Mouse (Mus musculus): ENCODE measurements around the gene Ascc1. TPM values are rescaled to one million over a fixed set of nuclear protein-coding genes. Genes with fewer than 3 reads are reported as not detected.
A peak's percentile ranks its signal among the peaks of the same experiment; 100 is the strongest.

The Ascc1 gene
- polyA plus RNA-seq, 1 experiment from 2014 or later, result 44.1 TPM

- H3K9ac ChIP-seq (ENCODE audit: low read length), result no peak overlapping the region
- peaks cover 6% of the 10 kb centered on the region; the same call in 1 of the 2 replicates for H3K4me1 ChIP-seq (ENCODE audit: control insufficient read depth, insufficient read depth, low read length)
- H3K4me3 ChIP-seq (ENCODE audit: low read length), result no peak overlapping the region
- H3K27ac ChIP-seq (ENCODE audit: low read length), result no peak overlapping the region
- no peak for ATAC-seq (replicated peaks; ENCODE audit: extremely low read depth, insufficient read depth, low FRiP score)
- 68% methylated on average over 3 of the region's 3 CpGs for whole genome bisulfite sequencing
- no peak overlapping the region for H3K4me2 ChIP-seq (ENCODE audit: low read depth, low read length)
- no peaks in the 10 kb centered on the region for H3K27me3 ChIP-seq (ENCODE audit: control insufficient read depth, insufficient read depth, low read length)
- H3K36me3 ChIP-seq (ENCODE audit: control insufficient read depth, insufficient read depth), result no peaks in the 10 kb centered on the region
- no peaks in the 10 kb centered on the region for H3K9me3 ChIP-seq (replicated peaks; ENCODE audit: control insufficient read depth, low read length)
Observed at GRCm38 (mm10) chr10:60066524-60066923, 63.9 kb downstream of the Ascc1 start.

GRCm38 (mm10) chr10:60075159-60075558, 72.6 kb downstream of the Ascc1 start:
- Histone ChIP-seq H3K36me3 (ENCODE audit: control insufficient read depth, insufficient read depth) (no peaks in the 10 kb centered on the region), H3K27me3 (ENCODE audit: control insufficient read depth, insufficient read depth, low read length) (no peaks in the 10 kb centered on the region), H3K27ac (ENCODE audit: low read length) (no peak overlapping the region), H3K9me3 (replicated peaks; ENCODE audit: control insufficient read depth, low read length) (no peaks in the 10 kb centered on the region), H3K9ac (ENCODE audit: low read length) (no peak overlapping the region), H3K4me1 (ENCODE audit: control insufficient read depth, insufficient read depth, low read length) (peaks cover 26% of the 10 kb centered on the region), H3K4me2 (ENCODE audit: low read depth, low read length) (no peak overlapping the region), H3K4me3 (ENCODE audit: low read length) (no peak overlapping the region)
- no peak for ATAC-seq (replicated peaks; ENCODE audit: extremely low read depth, insufficient read depth, low FRiP score)
- 91% methylated on average over 1 of the region's 1 CpGs for WGBS

- no peaks in the 10 kb centered on the region for H3K27me3 ChIP-seq (ENCODE audit: control insufficient read depth, insufficient read depth, low read length)
- no peak for ATAC-seq (replicated peaks; ENCODE audit: extremely low read depth, insufficient read depth, low FRiP score)
- no peaks in the 10 kb centered on the region for H3K36me3 ChIP-seq (ENCODE audit: control insufficient read depth, insufficient read depth)
- H3K4me2 ChIP-seq (ENCODE audit: low read depth, low read length), result no peak overlapping the region
- peaks cover 46% of the 10 kb centered on the region for H3K4me1 ChIP-seq (ENCODE audit: control insufficient read depth, insufficient read depth, low read length)
- WGBS, result 96% methylated on average over 7 of the region's 7 CpGs
- no peaks in the 10 kb centered on the region for H3K9me3 ChIP-seq (replicated peaks; ENCODE audit: control insufficient read depth, low read length)
- no peak overlapping the region for H3K9ac ChIP-seq (ENCODE audit: low read length)
- no peak overlapping the region for H3K27ac ChIP-seq (ENCODE audit: low read length)
- no peak overlapping the region for H3K4me3 ChIP-seq (ENCODE audit: low read length)
Observed at GRCm38 (mm10) chr10:60077226-60077625, 74.6 kb downstream of the Ascc1 start.

- Histone ChIP-seq H3K27ac (ENCODE audit: low read length) (peak overlapping the region; percentile 52), H3K4me1 (ENCODE audit: control insufficient read depth, insufficient read depth, low read length) (peaks cover 50% of the 10 kb centered on the region), H3K27me3 (ENCODE audit: control insufficient read depth, insufficient read depth, low read length) (no peaks in the 10 kb centered on the region), H3K9ac (ENCODE audit: low read length) (no peak overlapping the region), H3K4me3 (ENCODE audit: low read length) (no peak overlapping the region), H3K9me3 (replicated peaks; ENCODE audit: control insufficient read depth, low read length) (no peaks in the 10 kb centered on the region), H3K36me3 (ENCODE audit: control insufficient read depth, insufficient read depth) (no peaks in the 10 kb centered on the region), H3K4me2 (ENCODE audit: low read depth, low read length) (peak overlapping the region; percentile 35; the same call in 1 of the 2 replicates)
- ATAC-seq (replicated peaks; ENCODE audit: extremely low read depth, insufficient read depth, low FRiP score), result peak; percentile 4; the same call in 1 of the 2 replicates
- 45% methylated on average over 18 of the region's 18 CpGs for WGBS
Observed at GRCm38 (mm10) chr10:60077736-60078560, 75.3 kb downstream of the Ascc1 start.

GRCm38 (mm10) chr10:60078561-60078917, 75.9 kb downstream of the Ascc1 start:
- H3K9me3 ChIP-seq (replicated peaks; ENCODE audit: control insufficient read depth, low read length), result no peaks in the 10 kb centered on the region
- H3K4me3 ChIP-seq (ENCODE audit: low read length), result no peak overlapping the region
- H3K27ac ChIP-seq (ENCODE audit: low read length), result peak overlapping the region; percentile 87
- peak overlapping the region; percentile 35; the same call in 1 of the 2 replicates for H3K4me2 ChIP-seq (ENCODE audit: low read depth, low read length)
- H3K9ac ChIP-seq (ENCODE audit: low read length), result 0 out of 2 replicates have a peak overlapping the region, but pooled peaks have one; percentile 7
- no peaks in the 10 kb centered on the region for H3K36me3 ChIP-seq (ENCODE audit: control insufficient read depth, insufficient read depth)
- WGBS, result 16% methylated on average over 5 of the region's 5 CpGs
- peaks cover 50% of the 10 kb centered on the region for H3K4me1 ChIP-seq (ENCODE audit: control insufficient read depth, insufficient read depth, low read length)
- peak; percentile 77 for ATAC-seq (replicated peaks; ENCODE audit: extremely low read depth, insufficient read depth, low FRiP score)
- H3K27me3 ChIP-seq (ENCODE audit: control insufficient read depth, insufficient read depth, low read length), result no peaks in the 10 kb centered on the region

GRCm38 (mm10) chr10:60080171-60080570, 77.6 kb downstream of the Ascc1 start:
- H3K9ac ChIP-seq (ENCODE audit: low read length), result no peak overlapping the region
- peaks cover 50% of the 10 kb centered on the region for H3K4me1 ChIP-seq (ENCODE audit: control insufficient read depth, insufficient read depth, low read length)
- peak overlapping the region; percentile 87 for H3K27ac ChIP-seq (ENCODE audit: low read length)
- 37% methylated on average over 3 of the region's 3 CpGs for WGBS
- no peak overlapping the region for H3K4me3 ChIP-seq (ENCODE audit: low read length)
- no peaks in the 10 kb centered on the region for H3K36me3 ChIP-seq (ENCODE audit: control insufficient read depth, insufficient read depth)
- no peak overlapping the region for H3K4me2 ChIP-seq (ENCODE audit: low read depth, low read length)
- no peaks in the 10 kb centered on the region for H3K9me3 ChIP-seq (replicated peaks; ENCODE audit: control insufficient read depth, low read length)
- peak; percentile 63 for ATAC-seq (replicated peaks; ENCODE audit: extremely low read depth, insufficient read depth, low FRiP score)
- H3K27me3 ChIP-seq (ENCODE audit: control insufficient read depth, insufficient read depth, low read length), result no peaks in the 10 kb centered on the region

GRCm38 (mm10) chr10:60080601-60080981, 78.0 kb downstream of the Ascc1 start:
- H3K27ac ChIP-seq (ENCODE audit: low read length), result peak overlapping the region; percentile 87
- H3K36me3 ChIP-seq (ENCODE audit: control insufficient read depth, insufficient read depth), result no peaks in the 10 kb centered on the region
- WGBS, result 13% methylated on average over 5 of the region's 5 CpGs
- H3K27me3 ChIP-seq (ENCODE audit: control insufficient read depth, insufficient read depth, low read length), result no peaks in the 10 kb centered on the region
- peaks cover 51% of the 10 kb centered on the region for H3K4me1 ChIP-seq (ENCODE audit: control insufficient read depth, insufficient read depth, low read length)
- ATAC-seq (replicated peaks; ENCODE audit: extremely low read depth, insufficient read depth, low FRiP score), result no peak
- H3K9ac ChIP-seq (ENCODE audit: low read length), result peak overlapping the region; percentile 42; the same call in 1 of the 2 replicates
- H3K9me3 ChIP-seq (replicated peaks; ENCODE audit: control insufficient read depth, low read length), result no peaks in the 10 kb centered on the region
- H3K4me2 ChIP-seq (ENCODE audit: low read depth, low read length), result peak overlapping the region; percentile 14; the same call in 1 of the 2 replicates
- no peak overlapping the region for H3K4me3 ChIP-seq (ENCODE audit: low read length)

GRCm38 (mm10) chr10:60080982-60081825, 78.6 kb downstream of the Ascc1 start:
- Histone ChIP-seq H3K27ac (ENCODE audit: low read length) (peak overlapping the region; percentile 87), H3K4me1 (ENCODE audit: control insufficient read depth, insufficient read depth, low read length) (peaks cover 56% of the 10 kb centered on the region), H3K4me2 (ENCODE audit: low read depth, low read length) (peak overlapping the region; percentile 14; the same call in 1 of the 2 replicates), H3K9me3 (replicated peaks; ENCODE audit: control insufficient read depth, low read length) (no peaks in the 10 kb centered on the region), H3K36me3 (ENCODE audit: control insufficient read depth, insufficient read depth) (no peaks in the 10 kb centered on the region), H3K27me3 (ENCODE audit: control insufficient read depth, insufficient read depth, low read length) (no peaks in the 10 kb centered on the region), H3K4me3 (ENCODE audit: low read length) (no peak overlapping the region), H3K9ac (ENCODE audit: low read length) (peak overlapping the region; percentile 42; the same call in 1 of the 2 replicates)
- WGBS, result 45% methylated on average over 21 of the region's 21 CpGs
- ATAC-seq (replicated peaks; ENCODE audit: extremely low read depth, insufficient read depth, low FRiP score), result peak; percentile 19; the same call in 1 of the 2 replicates
